Mouse (Mus musculus): ENCODE data around the gene Duoxa2. TPM values are rescaled to one million over a fixed set of nuclear protein-coding genes. Genes with fewer than 3 reads are reported as not detected.
A peak's percentile ranks its signal among the peaks of the same experiment; 100 is the strongest.

The Duoxa2 gene
- not detected for total RNA-seq (2021)
- long read RNA-seq, experiment 1 = 0 reads
- long read RNA-seq, experiment 2 = 0 reads

GRCm38 (mm10) chr2:122298596-122299490 lies at the start of gene Duoxa2:
Gene Duoxa2 (plus strand): TSS chr2:122298900.
- DNase-seq = peak; percentile 19

- DNase-seq = no peak
Measured at GRCm38 (mm10) chr2:122255997-122256396, 42.7 kb upstream of the Duoxa2 start.

- no peak for DNase-seq
Measured at GRCm38 (mm10) chr2:122260729-122261128, 38.0 kb upstream of the Duoxa2 start.

GRCm38 (mm10) chr2:122264690-122265089 lies 34.0 kb upstream of the Duoxa2 start:
- DNase-seq = no peak

GRCm38 (mm10) chr2:122266407-122267193 lies 32.1 kb upstream of the Duoxa2 start:
- no peak for DNase-seq

GRCm38 (mm10) chr2:122278769-122279168 lies 19.9 kb upstream of the Duoxa2 start:
- DNase-seq = no peak

GRCm38 (mm10) chr2:122284091-122284490 lies 14.6 kb upstream of the Duoxa2 start:
- DNase-seq = no peak

- DNase-seq = no peak
Measured at GRCm38 (mm10) chr2:122286137-122286536, 12.6 kb upstream of the Duoxa2 start.

- DNase-seq = no peak
Measured at GRCm38 (mm10) chr2:122294916-122295315, 3.8 kb upstream of the Duoxa2 start.

GRCm38 (mm10) chr2:122297271-122298095 lies 1.2 kb upstream of the Duoxa2 start:
- DNase-seq = no peak

- DNase-seq = no peak
Measured at GRCm38 (mm10) chr2:122298096-122298499, 602 bp upstream of the Duoxa2 start, which contains the start of gene Duox2. Gene Duox2 (minus strand): TSS chr2:122298449.

GRCm38 (mm10) chr2:122299911-122300655 lies 1.4 kb downstream of the Duoxa2 start:
- no peak for DNase-seq

GRCm38 (mm10) chr2:122300656-122301020 lies 1.9 kb downstream of the Duoxa2 start:
- DNase-seq = no peak

- peak; percentile 61 for DNase-seq
Measured at GRCm38 (mm10) chr2:122301081-122301920, 2.6 kb downstream of the Duoxa2 start.

- no peak for DNase-seq
Measured at GRCm38 (mm10) chr2:122301921-122302573, 3.3 kb downstream of the Duoxa2 start.

- peak; percentile 74 for DNase-seq
Measured at GRCm38 (mm10) chr2:122302574-122303241, 4.0 kb downstream of the Duoxa2 start.

- no peak for DNase-seq
Measured at GRCm38 (mm10) chr2:122304544-122304943, 5.8 kb downstream of the Duoxa2 start.

- DNase-seq = no peak
Measured at GRCm38 (mm10) chr2:122305097-122305892, 6.6 kb downstream of the Duoxa2 start.
